Mouse (Mus musculus): Measurements from ENCODE around the gene Lrrc42. TPM values are rescaled to one million over a fixed set of nuclear protein-coding genes. Genes with fewer than 3 reads are reported as not detected.

Gene Lrrc42
- polyA plus RNA-seq, 1 experiment, result 10.6 TPM

GRCm38 (mm10) chr4:107210483-107211097 is 42.7 kb downstream of the Lrrc42 start:
- H3K4me3 ChIP-seq (replicated peaks; ENCODE audit: extremely low read depth, low read depth, low read length), result no peak overlapping the region
- peaks cover 7% of the 10 kb centered on the region; the same call in 1 of the 2 replicates for H3K4me1 ChIP-seq (ENCODE audit: control insufficient read depth, insufficient read depth, low read length)
- DNase-seq, result peak; percentile 52
- WGBS, result 45% methylated on average over 5 of the region's 5 CpGs
- TF ChIP-seq CTCF (IDR thresholded peaks at IDR 0.05; ENCODE audit: insufficient read depth, low read length), result no peak
- TF ChIP-seq POLR2A (IDR thresholded peaks at IDR 0.05; ENCODE audit: borderline replicate concordance, extremely low read depth, low read depth, low read length), result peak; percentile 18; the same call in 1 of the 2 replicates

- DNase-seq, result no peak
- Histone ChIP-seq H3K4me3 (replicated peaks; ENCODE audit: extremely low read depth, low read depth, low read length) (no peak within 1 kb of the TSS), H3K4me1 (ENCODE audit: control insufficient read depth, insufficient read depth, low read length) (peaks cover 7% of the 10 kb centered on the region; the same call in 1 of the 2 replicates)
- TF ChIP-seq POLR2A (IDR thresholded peaks at IDR 0.05; ENCODE audit: borderline replicate concordance, extremely low read depth, low read depth, low read length) (no peak), CTCF (IDR thresholded peaks at IDR 0.05; ENCODE audit: insufficient read depth, low read length) (no peak)
- 80% methylated on average over 3 of the region's 3 CpGs for WGBS
Observed at GRCm38 (mm10) chr4:107208880-107209279, 44.5 kb downstream of the Lrrc42 start, which contains the start of gene Ldlrad1. TSS of gene Ldlrad1 (plus strand) at chr4:107209180.

GRCm38 (mm10) chr4:107207016-107207415 is 46.3 kb downstream of the Lrrc42 start:
- H3K4me1 ChIP-seq (ENCODE audit: control insufficient read depth, insufficient read depth, low read length), result no peaks in the 10 kb centered on the region
- TF ChIP-seq CTCF (IDR thresholded peaks at IDR 0.05; ENCODE audit: insufficient read depth, low read length), result no peak
- TF ChIP-seq POLR2A (IDR thresholded peaks at IDR 0.05; ENCODE audit: borderline replicate concordance, extremely low read depth, low read depth, low read length), result no peak
- no peak for DNase-seq
- no peak overlapping the region for H3K4me3 ChIP-seq (replicated peaks; ENCODE audit: extremely low read depth, low read depth, low read length)
- WGBS, result 90% methylated on average over 2 of the region's 2 CpGs

GRCm38 (mm10) chr4:107203001-107203400 is 50.3 kb downstream of the Lrrc42 start:
- H3K4me3 ChIP-seq (replicated peaks; ENCODE audit: extremely low read depth, low read depth, low read length), result no peak overlapping the region
- TF ChIP-seq POLR2A (IDR thresholded peaks at IDR 0.05; ENCODE audit: borderline replicate concordance, extremely low read depth, low read depth, low read length) (no peak), CTCF (IDR thresholded peaks at IDR 0.05; ENCODE audit: insufficient read depth, low read length) (no peak)
- DNase-seq, result no peak
- WGBS, result 73% methylated on average over 7 of the region's 7 CpGs
- H3K4me1 ChIP-seq (ENCODE audit: control insufficient read depth, insufficient read depth, low read length), result no peaks in the 10 kb centered on the region

- DNase-seq, result no peak
- TF ChIP-seq POLR2A (IDR thresholded peaks at IDR 0.05; ENCODE audit: borderline replicate concordance, extremely low read depth, low read depth, low read length) (no peak), CTCF (IDR thresholded peaks at IDR 0.05; ENCODE audit: insufficient read depth, low read length) (no peak)
- no peak overlapping the region for H3K4me3 ChIP-seq (replicated peaks; ENCODE audit: extremely low read depth, low read depth, low read length)
- no peaks in the 10 kb centered on the region for H3K4me1 ChIP-seq (ENCODE audit: control insufficient read depth, insufficient read depth, low read length)
- 93% methylated on average over 3 of the region's 3 CpGs for WGBS
Observed at GRCm38 (mm10) chr4:107201779-107202178, 51.6 kb downstream of the Lrrc42 start.

GRCm38 (mm10) chr4:107198072-107198471 is 55.3 kb downstream of the Lrrc42 start:
- TF ChIP-seq POLR2A (IDR thresholded peaks at IDR 0.05; ENCODE audit: borderline replicate concordance, extremely low read depth, low read depth, low read length) (no peak), CTCF (IDR thresholded peaks at IDR 0.05; ENCODE audit: insufficient read depth, low read length) (no peak)
- 87% methylated on average over 5 of the region's 5 CpGs for WGBS
- H3K4me3 ChIP-seq (replicated peaks; ENCODE audit: extremely low read depth, low read depth, low read length), result no peak overlapping the region

GRCm38 (mm10) chr4:107196454-107196853 is 56.9 kb downstream of the Lrrc42 start:
- 86% methylated on average over 2 of the region's 2 CpGs for WGBS
- Histone ChIP-seq H3K4me1 (ENCODE audit: control insufficient read depth, insufficient read depth, low read length) (no peaks in the 10 kb centered on the region), H3K4me3 (replicated peaks; ENCODE audit: extremely low read depth, low read depth, low read length) (no peak overlapping the region)
- TF ChIP-seq POLR2A (IDR thresholded peaks at IDR 0.05; ENCODE audit: borderline replicate concordance, extremely low read depth, low read depth, low read length) (no peak), CTCF (IDR thresholded peaks at IDR 0.05; ENCODE audit: insufficient read depth, low read length) (no peak)
- DNase-seq, result no peak

More at GRCm38 (mm10) chr4:107198072-107198471, 55.3 kb downstream of the Lrrc42 start:
- no peak for DNase-seq
- no peaks in the 10 kb centered on the region for H3K4me1 ChIP-seq (ENCODE audit: control insufficient read depth, insufficient read depth, low read length)

- WGBS, result 93% methylated on average over 3 of the region's 3 CpGs
- TF ChIP-seq CTCF (IDR thresholded peaks at IDR 0.05; ENCODE audit: insufficient read depth, low read length), result no peak
- TF ChIP-seq POLR2A (IDR thresholded peaks at IDR 0.05; ENCODE audit: borderline replicate concordance, extremely low read depth, low read depth, low read length), result no peak
- Histone ChIP-seq H3K4me1 (ENCODE audit: control insufficient read depth, insufficient read depth, low read length) (no peaks in the 10 kb centered on the region), H3K4me3 (replicated peaks; ENCODE audit: extremely low read depth, low read depth, low read length) (no peak overlapping the region)
- no peak for DNase-seq
Observed at GRCm38 (mm10) chr4:107193841-107194240, 59.5 kb downstream of the Lrrc42 start.

GRCm38 (mm10) chr4:107185703-107186102 is 67.6 kb downstream of the Lrrc42 start:
- no peak overlapping the region for H3K4me3 ChIP-seq (replicated peaks; ENCODE audit: extremely low read depth, low read depth, low read length)
- no peak for DNase-seq
- 33% methylated on average over 3 of the region's 3 CpGs for WGBS
- TF ChIP-seq POLR2A (IDR thresholded peaks at IDR 0.05; ENCODE audit: borderline replicate concordance, extremely low read depth, low read depth, low read length), result no peak
- no peak for TF ChIP-seq CTCF (IDR thresholded peaks at IDR 0.05; ENCODE audit: insufficient read depth, low read length)
- peaks cover 6% of the 10 kb centered on the region; the same call in 1 of the 2 replicates for H3K4me1 ChIP-seq (ENCODE audit: control insufficient read depth, insufficient read depth, low read length)

Other genes starting within 250 kb of the Lrrc42 start
- gene Mrpl37, start 186.7 kb downstream of the Lrrc42 start, polyA plus RNA-seq (2012; rRNA removed), result 40.4 and 51.3 TPM in 2 replicates
- 6.8 and 11.0 TPM in 2 replicates for gene Cyb5rl, start 186.5 kb downstream of the Lrrc42 start, polyA plus RNA-seq (2012; rRNA removed)
- gene Cdcp2, start 156.6 kb downstream of the Lrrc42 start, polyA plus RNA-seq (2012; rRNA removed), result 0.07 TPM in 1 of 2 replicates, not detected in the other
- gene Tmem59, start 75.1 kb downstream of the Lrrc42 start, polyA plus RNA-seq (2012; rRNA removed), result 321 and 330 TPM in 2 replicates
- 5.6 and 7.5 TPM in 2 replicates for gene Tceanc2, start 74.4 kb downstream of the Lrrc42 start, polyA plus RNA-seq (2012; rRNA removed)
- 47.9 and 52.0 TPM in 2 replicates for gene Ldlrad1, start 44.4 kb downstream of the Lrrc42 start, polyA plus RNA-seq (2012; rRNA removed)
- gene Hspb11, start 61 bp upstream of the Lrrc42 start, polyA plus RNA-seq (2012; rRNA removed), result 2.4 and 4.2 TPM in 2 replicates
- 0.40 and 0.75 TPM in 2 replicates for gene Dio1, start 53.6 kb upstream of the Lrrc42 start, polyA plus RNA-seq (2012; rRNA removed)
- 32.2 and 48.6 TPM in 2 replicates for gene Yipf1, start 60.8 kb upstream of the Lrrc42 start, polyA plus RNA-seq (2012; rRNA removed)
- gene Ndc1, start 114.3 kb upstream of the Lrrc42 start, polyA plus RNA-seq (2012; rRNA removed), result 7.8 and 9.9 TPM in 2 replicates
- gene Glis1, start 181.1 kb upstream of the Lrrc42 start, polyA plus RNA-seq (2012; rRNA removed), result 0.33 and 0.78 TPM in 2 replicates